Mouse (Mus musculus) bone marrow, adult 2 months (tissue): ENCODE data around the gene Rpl39.

Source experiments
- CTCF ChIP-seq: fragments of 200-500 bp; IDR thresholded peaks from 2 replicates; pipeline ENCODE4 v1.5.1; 2011; ENCODE audit warnings: low read length, control low read depth; ENCODE audit not compliant: control insufficient read depth, insufficient read depth
- POLR2A ChIP-seq: fragments of 200-500 bp; IDR thresholded peaks from 2 replicates; pipeline ENCODE4 v1.6.1; 2011; ENCODE audit warnings: low read depth, mild to moderate bottlenecking, control low read depth, low read length, borderline replicate concordance; ENCODE audit not compliant: control insufficient read depth

DNA sequence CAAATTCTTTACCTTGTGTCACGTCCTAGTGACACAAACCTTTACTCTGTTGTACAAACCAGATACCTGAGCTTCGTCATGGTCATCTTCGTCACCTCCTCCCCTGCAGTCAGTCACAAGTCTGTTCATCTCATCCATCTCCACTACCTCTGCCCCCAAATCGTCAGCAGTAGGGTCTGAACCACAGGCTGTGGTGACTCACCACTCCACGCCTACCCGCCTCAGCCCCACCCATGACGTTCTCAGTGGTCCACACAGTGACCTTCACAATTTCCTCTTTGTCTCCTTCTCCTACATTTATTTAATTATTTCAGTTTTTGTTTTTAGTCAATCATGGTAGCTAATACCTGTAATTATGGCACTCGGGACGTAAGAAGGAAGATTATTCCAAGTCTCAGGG lies 21.3 kb downstream of the Rpl39 start:
- no peak for TF ChIP-seq POLR2A
- TF ChIP-seq CTCF, result no peak
